Mouse (Mus musculus) megakaryocyte, embryonic 14.5 days (primary cell): ENCODE data around the gene Btbd3. TPM values are rescaled to one million over a fixed set of nuclear protein-coding genes. Genes with fewer than 3 reads are reported as not detected.

Experiments used
- H3K27me3 ChIP-seq: replicated peaks from 2 replicates; pipeline ENCODE3; 2012; ENCODE audit warnings: inconsistent platforms
- H3K36me3 ChIP-seq: replicated peaks from 2 replicates; pipeline ENCODE3; 2012; ENCODE audit warnings: low read length, inconsistent platforms, mixed read lengths
- H3K4me1 ChIP-seq: 2 replicates; pipeline ENCODE4 v1.6.1; 2012; ENCODE audit warnings: inconsistent platforms
- H3K4me3 ChIP-seq: replicated peaks from 2 replicates; pipeline ENCODE3; 2012; ENCODE audit warnings: moderate library complexity, mild to moderate bottlenecking, inconsistent platforms
- H3K9me3 ChIP-seq: 2 replicates; pipeline ENCODE4 v1.6.1; 2012; ENCODE audit warnings: inconsistent platforms
- FLI1 ChIP-seq: IDR thresholded peaks from 2 replicates; pipeline ENCODE4 v1.6.1; 2012; ENCODE audit warnings: low read length, inconsistent platforms, mixed read lengths
- GATA1 ChIP-seq: IDR thresholded peaks from 3 replicates; pipeline ENCODE4 v1.6.1; 2012; ENCODE audit warnings: mixed read lengths, low read length, inconsistent platforms, borderline replicate concordance
- polyA plus RNA-seq: library from polyadenylated mRNA; stranded (reverse); fragments of >175 nt; gene quantifications from 2 replicates; pipeline ENCODE4 v1.2.3, GENCODE M21; 2012; ENCODE audit warnings: low replicate concordance; ENCODE audit not compliant: insufficient read depth

The Btbd3 gene
- 0.10 TPM in 1 of 2 replicates, not detected in the other for polyA plus RNA-seq

GRCm38 (mm10) chr2:138256411-138256810 lies at the start of gene Btbd3:
TSS of gene Btbd3 (plus strand) at chr2:138256565.
- no peaks in the 10 kb centered on the region for H3K9me3 ChIP-seq
- H3K27me3 ChIP-seq = no peaks in the 10 kb centered on the region
- H3K4me3 ChIP-seq = peak within 1 kb of the TSS; percentile 97
- TF ChIP-seq FLI1 (no peak), GATA1 (no peak)
- H3K36me3 ChIP-seq = no peaks in the 10 kb centered on the region
- H3K4me1 ChIP-seq = peaks cover 19% of the 10 kb centered on the region; the same call in 1 of the 2 replicates

- H3K36me3 ChIP-seq = no peaks in the 10 kb centered on the region
- H3K4me1 ChIP-seq = no peaks in the 10 kb centered on the region
- TF ChIP-seq FLI1 (no peak), GATA1 (no peak)
- no peaks in the 10 kb centered on the region for H3K9me3 ChIP-seq
- H3K27me3 ChIP-seq = no peaks in the 10 kb centered on the region
- H3K4me3 ChIP-seq = no peak overlapping the region
These were observed 40.8 kb upstream of the Btbd3 start for GRCm38 (mm10) chr2:138215561-138215960.

GRCm38 (mm10) chr2:138220269-138220668 lies 36.1 kb upstream of the Btbd3 start:
- TF ChIP-seq FLI1 = no peak
- no peak for TF ChIP-seq GATA1
- 0 out of 2 replicates have a peak, but pooled peaks cover 4% of the 10 kb centered on the region for H3K9me3 ChIP-seq

GRCm38 (mm10) chr2:138232247-138232646 lies 24.1 kb upstream of the Btbd3 start:
- H3K4me3 ChIP-seq = no peak overlapping the region
- no peaks in the 10 kb centered on the region for H3K36me3 ChIP-seq
- no peaks in the 10 kb centered on the region for H3K27me3 ChIP-seq
- H3K4me1 ChIP-seq = no peaks in the 10 kb centered on the region
- H3K9me3 ChIP-seq = peaks cover 4% of the 10 kb centered on the region; the same call in 1 of the 2 replicates
- TF ChIP-seq FLI1 (no peak), GATA1 (no peak)

More at GRCm38 (mm10) chr2:138220269-138220668, 36.1 kb upstream of the Btbd3 start:
- Histone ChIP-seq H3K36me3 (no peaks in the 10 kb centered on the region), H3K27me3 (no peaks in the 10 kb centered on the region), H3K4me3 (no peak overlapping the region), H3K4me1 (no peaks in the 10 kb centered on the region)

GRCm38 (mm10) chr2:138236149-138236548 lies 20.2 kb upstream of the Btbd3 start:
- no peaks in the 10 kb centered on the region for H3K27me3 ChIP-seq
- TF ChIP-seq GATA1 = no peak
- no peak for TF ChIP-seq FLI1
- H3K9me3 ChIP-seq = no peaks in the 10 kb centered on the region
- H3K36me3 ChIP-seq = no peaks in the 10 kb centered on the region
- no peaks in the 10 kb centered on the region for H3K4me1 ChIP-seq
- no peak overlapping the region for H3K4me3 ChIP-seq

GRCm38 (mm10) chr2:138242452-138242851 lies 13.9 kb upstream of the Btbd3 start:
- Histone ChIP-seq H3K4me3 (no peak overlapping the region), H3K9me3 (no peaks in the 10 kb centered on the region), H3K27me3 (peaks cover 2% of the 10 kb centered on the region), H3K36me3 (no peaks in the 10 kb centered on the region), H3K4me1 (peaks cover 11% of the 10 kb centered on the region)
- TF ChIP-seq FLI1 (no peak), GATA1 (no peak)

- Histone ChIP-seq H3K4me1 (peaks cover 11% of the 10 kb centered on the region), H3K27me3 (peaks cover 2% of the 10 kb centered on the region), H3K9me3 (no peaks in the 10 kb centered on the region), H3K4me3 (no peak overlapping the region), H3K36me3 (no peaks in the 10 kb centered on the region)
- TF ChIP-seq GATA1 (no peak), FLI1 (no peak)
These were observed 10.6 kb upstream of the Btbd3 start for GRCm38 (mm10) chr2:138245631-138246289.

GRCm38 (mm10) chr2:138247986-138248385 lies 8.4 kb upstream of the Btbd3 start:
- Histone ChIP-seq H3K4me3 (no peak overlapping the region), H3K4me1 (peaks cover 11% of the 10 kb centered on the region), H3K27me3 (no peaks in the 10 kb centered on the region), H3K9me3 (no peaks in the 10 kb centered on the region), H3K36me3 (no peaks in the 10 kb centered on the region)
- TF ChIP-seq FLI1 = no peak
- no peak for TF ChIP-seq GATA1

- Histone ChIP-seq H3K27me3 (no peaks in the 10 kb centered on the region), H3K4me3 (peak overlapping the region; percentile 97), H3K9me3 (no peaks in the 10 kb centered on the region), H3K36me3 (no peaks in the 10 kb centered on the region), H3K4me1 (peaks cover 19% of the 10 kb centered on the region; the same call in 1 of the 2 replicates)
- TF ChIP-seq FLI1 = no peak
- TF ChIP-seq GATA1 = no peak
These were observed 596 bp downstream of the Btbd3 start for GRCm38 (mm10) chr2:138256851-138257471.

GRCm38 (mm10) chr2:138257692-138258315 lies 1.4 kb downstream of the Btbd3 start:
- H3K4me1 ChIP-seq = peaks cover 19% of the 10 kb centered on the region; the same call in 1 of the 2 replicates
- no peak for TF ChIP-seq GATA1
- no peak for TF ChIP-seq FLI1
- H3K36me3 ChIP-seq = no peaks in the 10 kb centered on the region
- peak overlapping the region; percentile 97 for H3K4me3 ChIP-seq
- no peaks in the 10 kb centered on the region for H3K9me3 ChIP-seq
- no peaks in the 10 kb centered on the region for H3K27me3 ChIP-seq
